Mouse (Mus musculus) liver, adult 2 months (tissue): Measurements from ENCODE around the gene Pou3f4. TPM values are rescaled to one million over a fixed set of nuclear protein-coding genes. Genes with fewer than 3 reads are reported as not detected.

Experiments
- DNase-seq: peaks from one replicate; pipeline ENCODE4 v3.0.0-alpha.2; 2011; ENCODE audit warnings: low read depth, low spot score; ENCODE audit errors: extremely low read depth
- H3K27ac ChIP-seq: fragments of 200-500 bp; replicated peaks from 2 replicates; pipeline ENCODE4 v1.5.1; 2012; ENCODE audit warnings: low read depth, mild to moderate bottlenecking, control low read depth, inconsistent platforms, low read length; ENCODE audit not compliant: insufficient read depth
- H3K27me3 ChIP-seq: fragments of 200-500 bp; 2 replicates; pipeline ENCODE4 v1.6.1; 2012; ENCODE audit warnings: mild to moderate bottlenecking, moderate library complexity, low read length, inconsistent platforms; ENCODE audit not compliant: control insufficient read depth, insufficient read depth
- H3K36me3 ChIP-seq: fragments of 200-500 bp; 2 replicates; pipeline ENCODE4 v1.6.1; 2012; ENCODE audit warnings: low read length, inconsistent platforms; ENCODE audit not compliant: control insufficient read depth, insufficient read depth
- H3K4me1 ChIP-seq: fragments of 200-500 bp; 2 replicates; pipeline ENCODE4 v1.6.1; 2011; ENCODE audit warnings: low read length; ENCODE audit not compliant: control insufficient read depth, insufficient read depth
- H3K4me3 ChIP-seq: fragments of 200-500 bp; 2 replicates; pipeline ENCODE4 v1.5.1; 2011; ENCODE audit warnings: low read depth, mild to moderate bottlenecking, control low read depth, low read length, moderate library complexity; ENCODE audit not compliant: insufficient read depth
- H3K79me2 ChIP-seq: fragments of 200-500 bp; 2 replicates; pipeline ENCODE4 v1.6.1; 2012; ENCODE audit warnings: inconsistent platforms, mild to moderate bottlenecking, low read length, moderate library complexity; ENCODE audit not compliant: control insufficient read depth, insufficient read depth
- H3K9ac ChIP-seq: fragments of 200-500 bp; 2 replicates; pipeline ENCODE4 v1.6.1; 2012; ENCODE audit warnings: low read depth, mild to moderate bottlenecking, control low read depth, inconsistent platforms, low read length
- CTCF ChIP-seq: fragments of 200-500 bp; IDR thresholded peaks from 2 replicates; pipeline ENCODE4 v1.5.1; 2011; ENCODE audit warnings: low read depth, low read length, control low read depth
- POLR2A ChIP-seq: fragments of 200-500 bp; IDR thresholded peaks from 2 replicates; pipeline ENCODE4 v1.6.1; 2011; ENCODE audit warnings: low read length, control low read depth; ENCODE audit not compliant: insufficient read depth; ENCODE audit errors: extremely low read depth
- WGBS: fragments of 180-500 bp; shearing (Covaris S2); methylation state at CpG from one replicate; pipeline ENCODE4 v1.1.7; 2018; 5-methylcytosine and 5-hydroxymethylcytosine counted together
- polyA plus RNA-seq: library from polyadenylated mRNA; depleted of rRNA; stranded (reverse); fragments of >200 nt; gene quantifications from 2 replicates; pipeline ENCODE4 v1.2.3, GENCODE M21; 2012
- total RNA-seq: library from RNA; depleted of rRNA; stranded (reverse); fragments of >200 nt; gene quantifications from 2 replicates; pipeline ENCODE4 v1.2.3, GENCODE M21; 2014

Pou3f4 gene
- total and polyA plus RNA-seq, 2 experiments, result not detected

GRCm38 (mm10) chrX:110817211-110817610 is 3.1 kb downstream of the Pou3f4 start:
- Histone ChIP-seq H3K79me2 (no peaks in the 10 kb centered on the region), H3K27ac (no peak overlapping the region), H3K4me3 (no peak overlapping the region), H3K27me3 (peaks cover 4% of the 10 kb centered on the region; the same call in 1 of the 2 replicates), H3K9ac (no peak overlapping the region), H3K4me1 (no peaks in the 10 kb centered on the region; the same call in 1 of the 2 replicates), H3K36me3 (no peaks in the 10 kb centered on the region)
- TF ChIP-seq CTCF (no peak), POLR2A (no peak)
- DNase-seq, result no peak
- 3% methylated on average over 10 of the region's 10 CpGs for WGBS

- Histone ChIP-seq H3K79me2 (no peaks in the 10 kb centered on the region), H3K36me3 (no peaks in the 10 kb centered on the region), H3K9ac (no peak overlapping the region), H3K4me3 (no peak overlapping the region), H3K4me1 (no peaks in the 10 kb centered on the region), H3K27me3 (no peaks in the 10 kb centered on the region), H3K27ac (no peak overlapping the region)
- no peak for DNase-seq
- TF ChIP-seq POLR2A, result no peak
- no peak for TF ChIP-seq CTCF
- 68% methylated on average over 2 of the region's 2 CpGs for WGBS
Measured at GRCm38 (mm10) chrX:110837450-110837849, 23.4 kb downstream of the Pou3f4 start.

DNA sequence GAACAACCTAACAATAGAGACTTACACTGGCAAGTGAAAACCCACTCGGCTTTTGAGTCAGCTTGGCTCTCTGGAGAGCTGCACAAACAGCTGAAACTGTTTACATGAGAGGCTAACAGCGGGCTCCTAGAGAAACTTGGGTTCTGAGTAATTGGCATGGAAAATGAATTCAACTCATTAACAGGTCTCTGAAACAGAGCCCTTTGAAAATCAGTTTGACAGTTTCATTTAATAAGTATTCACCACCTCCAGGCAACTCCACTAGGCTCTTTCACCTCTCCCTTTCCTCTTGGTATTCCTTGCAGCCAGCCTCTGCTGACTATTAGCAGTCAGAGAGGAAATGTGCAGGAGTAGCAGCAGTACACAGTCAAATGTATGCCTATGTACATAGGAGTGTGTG is 37.2 kb downstream of the Pou3f4 start:
- Histone ChIP-seq H3K36me3 (no peaks in the 10 kb centered on the region), H3K9ac (no peak overlapping the region), H3K79me2 (no peaks in the 10 kb centered on the region), H3K27me3 (no peaks in the 10 kb centered on the region), H3K27ac (no peak overlapping the region), H3K4me3 (no peak overlapping the region), H3K4me1 (no peaks in the 10 kb centered on the region)
- DNase-seq, result no peak
- TF ChIP-seq POLR2A (no peak), CTCF (no peak)
- WGBS, result 68% methylated on average over 2 of the region's 2 CpGs
